Mouse (Mus musculus) CH12F3 (cell line): ENCODE data around the gene Trp53bp2.

Experiments
- in situ Hi-C: fragments of 300-500 bp; cut with MboI; formaldehyde crosslinking; loops from 2 replicates; pipeline ENCODE4 v1.14.3; 2020; ENCODE audit warnings: low sequenced_read_pairs

The Trp53bp2 gene

GRCm38 (mm10) chr1:182460291-182461244 lies 51.6 kb downstream of the Trp53bp2 start:
- in situ Hi-C loops: no loop called here

GRCm38 (mm10) chr1:182461261-182461660 lies 52.3 kb downstream of the Trp53bp2 start:
- in situ Hi-C loops: no loop called here

GRCm38 (mm10) chr1:182461813-182462212 lies 52.8 kb downstream of the Trp53bp2 start:
- in situ Hi-C loops: no loop called here

- in situ Hi-C loops: no loop called here
These were observed 56.3 kb downstream of the Trp53bp2 start for GRCm38 (mm10) chr1:182465309-182465708.

GRCm38 (mm10) chr1:182465978-182466377 lies 57.0 kb downstream of the Trp53bp2 start:
- in situ Hi-C loops: no loop called here

- in situ Hi-C loops: no loop called here
These were observed 66.2 kb downstream of the Trp53bp2 start for GRCm38 (mm10) chr1:182475005-182475796.

GRCm38 (mm10) chr1:182478935-182479334 lies 70.0 kb downstream of the Trp53bp2 start:
- in situ Hi-C loops: no loop called here

- in situ Hi-C loops: no loop called here
These were observed 72.2 kb downstream of the Trp53bp2 start for GRCm38 (mm10) chr1:182481138-182481537.

- in situ Hi-C loops: no loop called here
These were observed 72.8 kb downstream of the Trp53bp2 start for GRCm38 (mm10) chr1:182481646-182482295.

GRCm38 (mm10) chr1:182482991-182483909 lies 74.3 kb downstream of the Trp53bp2 start:
- in situ Hi-C loops: no loop called here

- in situ Hi-C loops: no loop called here
These were observed 74.9 kb downstream of the Trp53bp2 start for GRCm38 (mm10) chr1:182483910-182484274.

- in situ Hi-C loops: no loop called here
These were observed 79.5 kb downstream of the Trp53bp2 start for GRCm38 (mm10) chr1:182488503-182488902.

GRCm38 (mm10) chr1:182489803-182490452 lies 81.0 kb downstream of the Trp53bp2 start:
- in situ Hi-C loops: no loop called here

GRCm38 (mm10) chr1:182490568-182490967 lies 81.6 kb downstream of the Trp53bp2 start:
- in situ Hi-C loops: no loop called here

GRCm38 (mm10) chr1:182491839-182492238 lies 82.9 kb downstream of the Trp53bp2 start:
- in situ Hi-C loops: no loop called here

- in situ Hi-C loops: no loop called here
These were observed 85.5 kb downstream of the Trp53bp2 start for GRCm38 (mm10) chr1:182494285-182495145.

GRCm38 (mm10) chr1:182496685-182497084 lies 87.7 kb downstream of the Trp53bp2 start:
- in situ Hi-C loops: no loop called here

- in situ Hi-C loops: no loop called here
These were observed 88.8 kb downstream of the Trp53bp2 start for GRCm38 (mm10) chr1:182497736-182498135.
